Mouse (Mus musculus) heart, embryonic 15.5 days (tissue): ENCODE results near the gene Nt5c1a. TPM values are rescaled to one million over a fixed set of nuclear protein-coding genes. Genes with fewer than 3 reads are reported as not detected.

ENCODE experiments used
- ATAC-seq: fragments of 200-750 bp; cut with Nextera tagmentation; replicated peaks from 2 replicates; pipeline ENCODE4 v1.8.0; 2017; ENCODE audit warnings: low read depth, moderate TSS enrichment; ENCODE audit not compliant: insufficient number of reproducible peaks, insufficient read depth, low FRiP score
- H3K27ac ChIP-seq: fragments of 300-500 bp; sonication (generic); 2 replicates; pipeline ENCODE4 v1.5.1; 2015; ENCODE audit warnings: mild to moderate bottlenecking, inconsistent platforms
- H3K27me3 ChIP-seq: fragments of 300-500 bp; sonication (generic); 2 replicates; pipeline ENCODE4 v1.6.1; 2015; ENCODE audit warnings: inconsistent platforms
- H3K36me3 ChIP-seq: fragments of 300-500 bp; sonication (generic); 2 replicates; pipeline ENCODE4 v1.6.1; 2015; ENCODE audit warnings: mild to moderate bottlenecking, inconsistent platforms
- H3K4me1 ChIP-seq: fragments of 300-500 bp; sonication (generic); replicated peaks from 2 replicates; pipeline ENCODE4 v1.6.1; 2015; ENCODE audit warnings: inconsistent platforms
- H3K4me2 ChIP-seq: fragments of 300-500 bp; sonication (generic); 2 replicates; pipeline ENCODE4 v1.6.1; 2015; ENCODE audit warnings: inconsistent platforms, mild to moderate bottlenecking, moderate library complexity
- H3K4me3 ChIP-seq: fragments of 300-500 bp; sonication (generic); 2 replicates; pipeline ENCODE4 v1.5.1; 2015; ENCODE audit warnings: mild to moderate bottlenecking, inconsistent platforms
- H3K9ac ChIP-seq: fragments of 300-500 bp; sonication (generic); 2 replicates; pipeline ENCODE4 v1.6.1; 2015; ENCODE audit warnings: mild to moderate bottlenecking, inconsistent platforms
- H3K9me3 ChIP-seq: fragments of 300-500 bp; sonication (generic); replicated peaks from 2 replicates; pipeline ENCODE4 v1.6.1; 2016; ENCODE audit warnings: inconsistent platforms
- WGBS: fragments of 180-500 bp; shearing (Covaris S2); methylation state at CpG from one replicate; pipeline ENCODE4 v1.1.7; 2015; ENCODE audit warnings: mixed read lengths; 5-methylcytosine and 5-hydroxymethylcytosine counted together
- polyA plus RNA-seq: library from polyadenylated mRNA; unstranded; fragments of >200 nt; fragmentation: Nextera tagmentation; extraction: Ambion mirVana; gene quantifications from 2 replicates; pipeline ENCODE4 v1.2.1, GENCODE M21; 2015

Nt5c1a gene
- polyA plus RNA-seq, 1 experiment from 2014 or later: 1.5 TPM

- no peak overlapping the region for H3K4me3 ChIP-seq
- H3K27ac ChIP-seq: no peak overlapping the region
- H3K4me1 ChIP-seq: no peaks in the 10 kb centered on the region
- no peaks in the 10 kb centered on the region for H3K9me3 ChIP-seq
- H3K36me3 ChIP-seq: no peaks in the 10 kb centered on the region
- H3K9ac ChIP-seq: no peak overlapping the region
- WGBS: 70% methylated on average over 2 of the region's 2 CpGs
- peaks cover 39% of the 10 kb centered on the region for H3K27me3 ChIP-seq
- ATAC-seq: no peak
- H3K4me2 ChIP-seq: no peak overlapping the region
Observed at GRCm38 (mm10) chr4:123212330-123212729, 11.0 kb downstream of the Nt5c1a start.

- Histone ChIP-seq H3K9me3 (no peaks in the 10 kb centered on the region), H3K27ac (no peak overlapping the region), H3K4me1 (no peaks in the 10 kb centered on the region), H3K4me2 (no peak overlapping the region), H3K27me3 (peaks cover 37% of the 10 kb centered on the region), H3K9ac (no peak overlapping the region), H3K4me3 (no peak overlapping the region), H3K36me3 (no peaks in the 10 kb centered on the region)
- no peak for ATAC-seq
- 92% methylated on average over 9 of the region's 9 CpGs for WGBS
Observed at GRCm38 (mm10) chr4:123213975-123214374, 12.7 kb downstream of the Nt5c1a start.

- Histone ChIP-seq H3K27me3 (peaks cover 35% of the 10 kb centered on the region), H3K9me3 (no peaks in the 10 kb centered on the region)
- 73% methylated on average over 1 of the region's 1 CpGs for WGBS
Observed at GRCm38 (mm10) chr4:123215367-123215766, 14.1 kb downstream of the Nt5c1a start.

GRCm38 (mm10) chr4:123216782-123217181 is 15.5 kb downstream of the Nt5c1a start:
- H3K4me1 ChIP-seq: peaks cover 7% of the 10 kb centered on the region
- H3K36me3 ChIP-seq: no peaks in the 10 kb centered on the region
- H3K4me2 ChIP-seq: no peak overlapping the region
- no peak overlapping the region for H3K4me3 ChIP-seq
- no peak overlapping the region for H3K27ac ChIP-seq
- no peak overlapping the region for H3K9ac ChIP-seq
- H3K27me3 ChIP-seq: peaks cover 31% of the 10 kb centered on the region
- no peaks in the 10 kb centered on the region for H3K9me3 ChIP-seq
- no peak for ATAC-seq
- WGBS: 20% methylated on average over 1 of the region's 1 CpGs

More at GRCm38 (mm10) chr4:123215367-123215766, 14.1 kb downstream of the Nt5c1a start:
- Histone ChIP-seq H3K4me1 (peaks cover 6% of the 10 kb centered on the region), H3K36me3 (no peaks in the 10 kb centered on the region), H3K9ac (no peak overlapping the region), H3K4me2 (no peak overlapping the region), H3K4me3 (no peak overlapping the region), H3K27ac (no peak overlapping the region)
- no peak for ATAC-seq

GRCm38 (mm10) chr4:123219720-123220357 is 18.5 kb downstream of the Nt5c1a start:
- no peaks in the 10 kb centered on the region for H3K9me3 ChIP-seq
- peak; percentile 77 for ATAC-seq
- peaks cover 16% of the 10 kb centered on the region for H3K27me3 ChIP-seq
- no peak overlapping the region for H3K4me3 ChIP-seq
- no peak overlapping the region for H3K4me2 ChIP-seq
- WGBS: 62% methylated on average over 15 of the region's 15 CpGs
- peak overlapping the region; percentile 5; the same call in 1 of the 2 replicates for H3K27ac ChIP-seq
- peaks cover 8% of the 10 kb centered on the region for H3K4me1 ChIP-seq
- no peaks in the 10 kb centered on the region for H3K36me3 ChIP-seq
- no peak overlapping the region for H3K9ac ChIP-seq

- no peak overlapping the region for H3K4me2 ChIP-seq
Observed at GRCm38 (mm10) chr4:123220637-123221036, 19.3 kb downstream of the Nt5c1a start.

GRCm38 (mm10) chr4:123223309-123223708 is 22.0 kb downstream of the Nt5c1a start:
- no peak overlapping the region for H3K9ac ChIP-seq
- no peaks in the 10 kb centered on the region for H3K9me3 ChIP-seq
- H3K4me3 ChIP-seq: no peak overlapping the region
- H3K36me3 ChIP-seq: no peaks in the 10 kb centered on the region
- H3K27me3 ChIP-seq: peaks cover 7% of the 10 kb centered on the region
- no peak overlapping the region for H3K4me2 ChIP-seq
- peaks cover 37% of the 10 kb centered on the region for H3K4me1 ChIP-seq
- no peak for ATAC-seq
- 61% methylated on average over 3 of the region's 3 CpGs for WGBS
- no peak overlapping the region for H3K27ac ChIP-seq

More at GRCm38 (mm10) chr4:123220637-123221036, 19.3 kb downstream of the Nt5c1a start:
- peaks cover 12% of the 10 kb centered on the region for H3K4me1 ChIP-seq
- H3K9me3 ChIP-seq: no peaks in the 10 kb centered on the region
- H3K27me3 ChIP-seq: peaks cover 15% of the 10 kb centered on the region
- H3K9ac ChIP-seq: no peak overlapping the region
- H3K36me3 ChIP-seq: no peaks in the 10 kb centered on the region
- ATAC-seq: no peak
- 62% methylated on average over 4 of the region's 4 CpGs for WGBS
- no peak overlapping the region for H3K4me3 ChIP-seq
- H3K27ac ChIP-seq: peak overlapping the region; percentile 5; the same call in 1 of the 2 replicates

- 0 out of 2 replicates have a peak, but pooled peaks cover 6% of the 10 kb centered on the region for H3K27me3 ChIP-seq
- 35% methylated on average over 10 of the region's 10 CpGs for WGBS
- peak; percentile 37; the same call in 1 of the 2 replicates for ATAC-seq
- peaks cover 41% of the 10 kb centered on the region for H3K4me1 ChIP-seq
- H3K27ac ChIP-seq: peak overlapping the region; percentile 25; the same call in 1 of the 2 replicates
- H3K4me3 ChIP-seq: no peak overlapping the region
- H3K9ac ChIP-seq: no peak overlapping the region
- no peak overlapping the region for H3K4me2 ChIP-seq
- no peaks in the 10 kb centered on the region for H3K36me3 ChIP-seq
- H3K9me3 ChIP-seq: no peaks in the 10 kb centered on the region
Observed at GRCm38 (mm10) chr4:123225718-123226403, 24.6 kb downstream of the Nt5c1a start.

- Histone ChIP-seq H3K9ac (no peak overlapping the region), H3K4me1 (peaks cover 45% of the 10 kb centered on the region), H3K36me3 (no peaks in the 10 kb centered on the region), H3K9me3 (no peaks in the 10 kb centered on the region), H3K27me3 (0 out of 2 replicates have a peak, but pooled peaks cover 6% of the 10 kb centered on the region), H3K27ac (peak overlapping the region; percentile 59), H3K4me2 (no peak overlapping the region), H3K4me3 (no peak overlapping the region)
- ATAC-seq: peak; percentile 54
- WGBS: 20% methylated on average over 4 of the region's 4 CpGs
Observed at GRCm38 (mm10) chr4:123227707-123228106, 26.4 kb downstream of the Nt5c1a start.

GRCm38 (mm10) chr4:123228270-123228669 is 27.0 kb downstream of the Nt5c1a start:
- WGBS: 23% methylated on average over 2 of the region's 2 CpGs
- no peaks in the 10 kb centered on the region for H3K36me3 ChIP-seq
- 0 out of 2 replicates have a peak, but pooled peaks cover 6% of the 10 kb centered on the region for H3K27me3 ChIP-seq
- peaks cover 51% of the 10 kb centered on the region for H3K4me1 ChIP-seq
- H3K4me3 ChIP-seq: no peak overlapping the region
- H3K27ac ChIP-seq: peak overlapping the region; percentile 59
- no peak overlapping the region for H3K4me2 ChIP-seq
- ATAC-seq: peak; percentile 27; the same call in 1 of the 2 replicates
- H3K9me3 ChIP-seq: no peaks in the 10 kb centered on the region
- H3K9ac ChIP-seq: no peak overlapping the region; the same call in 1 of the 2 replicates

GRCm38 (mm10) chr4:123229166-123229565 is 27.9 kb downstream of the Nt5c1a start:
- no peaks in the 10 kb centered on the region for H3K36me3 ChIP-seq
- WGBS: 64% methylated on average over 11 of the region's 11 CpGs
- H3K4me3 ChIP-seq: no peak overlapping the region
- no peak overlapping the region for H3K9ac ChIP-seq
- peaks cover 59% of the 10 kb centered on the region for H3K4me1 ChIP-seq
- no peak overlapping the region for H3K27ac ChIP-seq
- H3K9me3 ChIP-seq: no peaks in the 10 kb centered on the region
- no peak for ATAC-seq
- H3K4me2 ChIP-seq: no peak overlapping the region
- H3K27me3 ChIP-seq: 0 out of 2 replicates have a peak, but pooled peaks cover 6% of the 10 kb centered on the region
